Mouse (Mus musculus): ENCODE measurements at regions not wholly inside any gene's neighbourhood (a gene's known extent, or its start where the extent isn't known, plus 50 kb on each side); places are given as distances from the start of the nearest gene placed in this dataset.

GRCm38 (mm10) chr5:129344038-129344437 lies 157.0 kb upstream of the Sfswap start:
- TF ChIP-seq FLI1 (IDR thresholded peaks at IDR 0.05; ENCODE audit: low read length), result no peak
- TF ChIP-seq GATA1 (IDR thresholded peaks at IDR 0.05; ENCODE audit: borderline replicate concordance, low read length), result no peak

All from megakaryocyte, embryonic 14.5 days (primary cell).